Mouse (Mus musculus): Measurements from ENCODE around the gene Lmbr1l.

The Lmbr1l gene

GRCm38 (mm10) chr15:98895635-98896589 is 22.1 kb downstream of the Lmbr1l start:
- in situ Hi-C loops (cut with MboI, MseI) = loop anchor here (5.0 to 10.0 kb wide), 2 partner anchors 106 to 1179 kb away; no protein-coding TSS in a partner anchor

DNA sequence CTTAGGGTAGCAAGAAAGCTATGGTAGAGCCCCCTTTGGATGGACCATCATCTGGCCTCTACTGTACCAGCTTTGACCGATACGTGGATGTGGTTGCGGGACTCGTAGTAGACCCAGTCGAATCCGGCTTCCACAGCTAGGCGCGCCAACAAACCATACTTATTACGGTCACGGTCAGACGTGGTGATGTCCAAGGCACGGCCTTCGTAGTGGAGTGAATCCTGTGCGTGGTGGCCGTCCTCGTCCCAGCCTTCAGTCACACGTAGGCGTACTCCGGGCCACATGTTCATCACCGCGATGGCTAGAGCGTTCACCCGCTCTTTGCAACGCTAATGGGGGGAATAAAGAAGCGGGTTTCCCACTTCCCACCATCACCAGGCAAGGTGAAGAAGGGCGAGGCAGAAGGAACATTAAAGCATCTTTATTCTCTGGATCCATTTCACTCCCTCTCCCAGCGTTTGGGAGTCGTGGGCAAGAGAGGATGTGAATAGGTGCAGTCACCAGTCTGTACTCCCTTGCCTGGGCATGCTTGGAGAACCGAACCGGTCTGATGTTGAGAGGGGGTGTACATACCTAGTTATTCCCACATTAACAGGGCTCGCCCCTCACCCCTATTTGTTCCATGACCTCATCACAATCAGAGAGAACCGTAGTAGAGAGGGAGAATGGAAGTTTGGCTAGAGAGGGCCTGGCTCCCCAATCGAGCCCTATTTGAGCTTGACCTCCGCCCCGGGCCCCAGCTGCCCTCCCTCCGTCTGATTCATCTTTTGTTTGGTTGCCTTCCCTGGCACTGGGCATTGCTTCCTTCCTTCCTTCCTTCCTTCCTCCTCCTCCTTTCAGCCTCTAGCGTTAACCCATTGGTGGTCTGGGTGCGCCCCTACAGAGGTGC is 23.0 kb downstream of the Lmbr1l start:
- in situ Hi-C loops (cut with MboI, MseI) = loop anchor here (5.0 to 10.0 kb wide), 2 partner anchors 107 to 1180 kb away; no protein-coding TSS in a partner anchor

DNA sequence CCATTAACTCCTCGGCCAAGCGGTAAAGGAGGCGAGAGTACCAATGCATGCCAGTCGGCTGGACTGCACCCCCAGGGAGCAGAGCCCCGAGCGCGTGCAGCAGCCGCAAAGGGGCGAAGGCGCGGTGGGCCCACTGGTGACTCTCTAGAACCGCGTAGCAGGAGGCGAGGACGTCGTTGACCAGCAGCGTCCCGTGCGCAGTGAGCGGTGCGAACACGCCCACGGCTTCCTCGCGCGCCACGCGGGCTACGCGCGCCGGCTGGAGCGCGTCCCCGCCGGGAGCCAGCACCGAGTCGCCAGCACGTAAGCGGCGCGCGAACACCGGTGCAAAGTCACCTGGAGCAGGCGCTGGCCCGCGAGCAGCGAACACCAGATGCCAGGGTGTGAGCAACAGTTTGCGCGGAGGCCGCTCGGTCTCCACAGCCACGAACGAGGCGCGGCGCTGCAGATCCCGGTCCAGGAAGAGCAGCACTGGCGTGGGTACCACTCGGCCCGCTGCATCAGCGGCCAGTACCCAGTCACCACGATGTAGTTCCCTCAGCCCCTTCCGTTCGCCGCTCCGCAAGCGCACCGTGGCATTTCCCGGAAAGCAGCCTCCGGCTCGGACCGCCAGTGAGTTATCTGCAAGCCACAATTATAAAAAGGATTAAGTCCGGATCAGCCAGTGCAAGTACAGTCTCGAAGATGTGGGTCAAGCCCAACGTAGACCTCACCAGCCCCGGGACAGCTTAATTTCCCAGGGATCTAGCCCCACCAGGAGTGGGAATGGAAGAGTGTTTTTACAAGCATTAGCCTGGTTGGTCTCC is 23.9 kb downstream of the Lmbr1l start, which contains the start of gene Rhebl1:
TSS of gene Rhebl1 (minus strand) at position 601 of the 806 bp plus-strand sequence.
- in situ Hi-C loops (cut with MboI, MseI) = loop anchor here (10.0 kb wide), 1 partner anchor 1181 kb away; no protein-coding TSS in a partner anchor

GRCm38 (mm10) chr15:98893036-98893435 is 25.0 kb downstream of the Lmbr1l start:
- in situ Hi-C loops (cut with MboI, MseI) = loop anchor here (10.0 kb wide), 1 partner anchor 1182 kb away; no protein-coding TSS in a partner anchor

- in situ Hi-C loops (cut with MboI, MseI) = loop anchor here (10.0 kb wide), 1 partner anchor 1183 kb away; no protein-coding TSS in a partner anchor
These were observed 26.0 kb downstream of the Lmbr1l start for GRCm38 (mm10) chr15:98891907-98892606.

DNA sequence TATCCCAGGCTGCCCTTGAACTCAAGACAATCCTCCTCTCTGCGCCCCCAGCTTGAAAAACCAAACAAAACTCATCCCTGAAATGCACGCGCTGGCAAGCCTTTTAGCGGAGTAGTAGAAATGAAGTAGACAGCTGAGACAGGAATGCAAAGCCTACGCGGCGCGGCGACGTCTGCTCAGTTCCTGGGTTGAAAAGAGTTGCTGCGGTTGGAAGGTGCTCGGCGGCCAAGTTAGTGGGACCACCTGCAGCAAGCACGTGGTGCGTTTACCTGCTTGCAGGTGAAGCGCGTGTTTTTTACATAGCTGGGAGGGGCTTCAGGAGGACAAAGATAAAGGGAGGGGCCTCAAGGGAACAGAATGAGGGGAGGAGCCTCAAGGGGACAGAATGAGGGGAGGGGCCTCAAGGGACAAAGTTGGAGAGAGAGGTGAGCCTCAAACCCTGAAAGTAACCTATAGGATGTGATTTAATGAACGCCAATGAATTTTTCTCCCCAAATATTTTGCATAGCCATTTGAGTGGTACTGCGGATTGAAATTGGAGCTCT is 26.8 kb downstream of the Lmbr1l start:
- in situ Hi-C loops (cut with MboI, MseI) = loop anchor here (10.0 kb wide), 1 partner anchor 1184 kb away; no protein-coding TSS in a partner anchor

DNA sequence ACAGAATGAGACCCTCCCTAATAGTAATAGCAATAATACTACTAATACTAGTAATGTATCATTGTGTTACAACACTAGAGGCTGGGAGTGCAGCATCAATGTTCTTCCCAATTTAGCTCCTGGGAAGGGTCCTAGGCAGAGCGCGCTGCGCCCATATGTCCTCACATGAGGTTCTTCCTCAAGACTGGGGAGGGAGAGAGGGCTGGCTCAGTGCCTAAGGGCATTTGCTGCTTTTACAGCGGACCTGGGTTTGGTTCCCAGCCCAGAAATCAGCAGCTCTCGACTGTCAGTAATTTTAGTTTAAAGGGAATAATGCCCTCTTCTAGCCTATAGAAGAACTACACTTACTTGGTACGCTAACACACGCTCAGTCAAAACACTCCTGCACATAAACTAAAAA is 30.5 kb downstream of the Lmbr1l start:
- in situ Hi-C loops (cut with MboI, MseI) = loop anchor here (5.0 kb wide), 1 partner anchor 35 kb away; no protein-coding TSS in a partner anchor

DNA sequence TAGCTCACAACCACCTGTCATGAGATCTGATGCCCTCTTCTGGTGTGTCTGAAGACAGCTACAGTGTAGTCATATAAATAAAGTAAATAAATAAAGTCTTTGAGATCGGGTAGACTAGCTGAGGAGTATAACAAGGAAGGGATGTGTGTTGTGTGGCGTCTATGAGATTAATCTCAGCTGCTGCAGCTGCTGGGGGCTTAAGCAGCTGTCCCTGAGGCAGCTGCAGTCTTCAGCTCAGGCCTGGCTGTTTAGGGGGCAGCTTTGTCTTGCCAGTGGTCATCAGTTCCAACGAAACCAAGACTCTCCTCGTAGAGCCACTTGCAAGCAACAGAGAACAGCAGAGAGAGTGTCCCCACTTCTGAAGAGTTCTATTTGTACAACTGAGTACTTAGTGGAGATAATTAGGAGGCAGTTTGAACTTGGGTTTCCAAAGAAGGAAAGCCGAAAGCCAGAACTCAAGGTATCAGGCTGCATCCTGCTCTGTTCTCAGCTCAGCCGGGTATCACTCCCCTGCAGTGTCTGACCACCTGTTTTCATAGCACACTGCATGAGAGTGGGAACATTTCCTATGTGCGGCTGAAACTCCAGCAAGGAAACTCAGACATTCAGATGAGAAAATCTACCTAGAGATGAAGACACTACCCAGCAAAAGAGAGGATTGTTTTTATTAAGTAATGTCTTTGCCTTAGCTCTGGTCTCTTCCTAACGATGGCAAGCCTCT is 31.2 kb downstream of the Lmbr1l start:
- in situ Hi-C loops (cut with MboI, MseI) = loop anchor here (5.0 kb wide), 1 partner anchor 35 kb away; no protein-coding TSS in a partner anchor

DNA sequence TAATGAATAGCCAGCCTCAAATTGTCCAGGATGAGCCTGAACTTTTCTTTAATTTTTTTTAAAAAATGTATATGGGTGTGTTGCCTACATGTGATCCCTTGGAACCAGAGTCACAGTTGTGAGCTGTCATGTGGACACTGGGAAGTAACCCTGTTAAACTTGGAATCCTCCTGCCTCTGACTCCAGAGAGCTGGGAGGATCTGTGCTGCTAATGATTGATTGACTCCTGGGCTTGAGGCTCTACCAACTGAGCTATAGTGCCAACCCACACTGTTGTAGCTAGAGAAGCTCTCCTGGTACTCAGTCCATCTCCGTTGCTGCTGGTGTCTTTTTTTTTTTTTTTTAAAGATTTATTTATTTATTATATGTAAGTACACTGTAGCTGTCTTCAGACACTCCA is 33.9 kb downstream of the Lmbr1l start:
- in situ Hi-C loops (cut with MboI, MseI) = no loop called here

GRCm38 (mm10) chr15:98883661-98884060 is 34.4 kb downstream of the Lmbr1l start:
- in situ Hi-C loops (cut with MboI, MseI) = no loop called here

GRCm38 (mm10) chr15:98881656-98882008 is 36.4 kb downstream of the Lmbr1l start:
- in situ Hi-C loops (cut with MboI, MseI) = no loop called here

- in situ Hi-C loops (cut with MboI, MseI) = no loop called here
These were observed 36.9 kb downstream of the Lmbr1l start for GRCm38 (mm10) chr15:98880978-98881655.

- in situ Hi-C loops (cut with MboI, MseI) = no loop called here
These were observed 40.7 kb downstream of the Lmbr1l start for GRCm38 (mm10) chr15:98877331-98877730.

DNA sequence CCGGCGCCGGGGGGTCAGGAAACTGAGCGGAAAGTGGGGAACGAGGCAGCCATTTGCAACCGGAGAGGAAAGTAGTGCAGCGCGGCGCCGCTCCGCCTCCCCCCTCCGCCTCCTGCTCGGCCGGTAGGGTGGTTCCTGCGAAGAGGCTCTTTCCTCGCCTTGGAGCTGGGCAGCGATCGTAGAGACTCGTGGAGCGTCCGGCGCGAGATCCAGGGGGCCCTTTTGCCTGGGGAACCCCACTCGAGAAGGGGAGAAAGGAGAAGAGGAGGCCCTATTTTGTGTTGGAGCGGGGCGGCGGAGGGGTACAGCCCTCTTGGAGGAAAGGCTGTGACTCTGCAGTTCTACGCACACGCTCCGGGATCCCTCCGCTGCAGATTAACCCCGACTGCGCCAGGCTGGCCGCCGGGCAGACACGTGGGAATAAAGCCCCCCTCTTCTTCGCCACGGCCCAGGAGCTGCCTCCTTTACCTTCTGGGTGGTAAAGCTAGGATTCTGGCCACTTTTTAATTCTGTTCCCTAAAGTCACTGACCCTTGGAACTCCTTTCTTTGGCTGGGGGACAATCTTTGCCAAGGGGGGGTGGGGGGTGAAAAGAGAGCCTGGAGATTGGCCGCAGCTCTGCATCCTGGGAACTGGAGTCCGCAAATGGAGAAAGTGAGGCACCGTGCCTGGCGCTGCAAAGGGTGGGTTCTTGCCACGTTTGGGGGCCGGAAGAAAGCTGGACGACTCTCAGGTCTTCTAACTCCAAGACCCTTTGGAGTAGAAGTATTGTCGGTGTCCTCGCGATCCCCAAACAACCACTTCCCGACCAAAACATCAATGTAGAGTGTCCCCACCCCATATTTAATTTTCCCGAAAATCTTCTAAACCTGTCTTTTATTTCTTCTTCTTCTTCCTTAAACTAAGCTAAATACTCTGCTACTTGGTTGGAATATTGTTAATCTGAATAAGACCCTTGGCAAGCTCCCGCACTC is 45.8 kb downstream of the Lmbr1l start:
- in situ Hi-C loops (cut with MboI, MseI) = loop anchor here (5.0 kb wide), 1 partner anchor 120 kb away; no protein-coding TSS in a partner anchor

- in situ Hi-C loops (cut with MboI, MseI) = loop anchor here (5.0 kb wide), 1 partner anchor 121 kb away; no protein-coding TSS in a partner anchor
These were observed 46.7 kb downstream of the Lmbr1l start, which contains the start of gene Kmt2d for GRCm38 (mm10) chr15:98871070-98871915. Gene Kmt2d, minus strand, starts transcription at chr15:98871204.

Data from T-helper 2 cell (primary cell).